Mouse (Mus musculus): ENCODE data around the gene Rab43. TPM values are rescaled to one million over a fixed set of nuclear protein-coding genes. Genes with fewer than 3 reads are reported as not detected.

Rab43 gene
- polyA plus RNA-seq, 1 experiment: 58.4 TPM

DNA sequence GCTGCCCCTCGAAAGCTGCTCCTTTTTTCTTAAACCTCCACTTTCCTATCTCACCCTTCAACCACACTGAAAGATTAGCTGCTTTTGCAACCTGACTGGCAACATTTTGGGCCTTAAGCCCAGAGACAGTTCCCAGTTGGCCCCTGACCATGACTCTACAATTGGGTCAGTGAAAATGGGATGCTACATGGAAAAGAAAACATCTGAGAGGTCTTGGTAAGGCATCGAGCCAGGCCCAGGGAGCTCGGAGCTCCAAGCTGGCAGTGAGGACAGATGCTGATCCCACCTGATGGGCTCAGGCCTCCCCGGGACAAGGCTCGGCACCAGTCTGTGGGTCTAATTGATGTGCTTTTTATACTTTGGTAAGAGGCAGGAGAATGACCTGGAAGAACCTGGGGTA lies 20.1 kb downstream of the Rab43 start:
- Histone ChIP-seq H3K27me3 (ENCODE audit: control insufficient read depth, insufficient read depth, low read length) (no peaks in the 10 kb centered on the region), H3K4me3 (ENCODE audit: low read depth, low read length) (no peak overlapping the region), H3K36me3 (ENCODE audit: control insufficient read depth, insufficient read depth, low read length) (peaks cover 32% of the 10 kb centered on the region), H3K4me1 (ENCODE audit: control insufficient read depth, insufficient read depth, insufficient read length, low read length) (peaks cover 41% of the 10 kb centered on the region), H3K27ac (ENCODE audit: insufficient read depth, low read depth, low read length) (no peak overlapping the region)
- WGBS: 89% methylated on average over 5 of the region's 5 CpGs
- TF ChIP-seq POLR2A (IDR thresholded peaks at IDR 0.05; ENCODE audit: low read depth, low read length) (no peak), CTCF (IDR thresholded peaks at IDR 0.05; ENCODE audit: extremely low read depth, insufficient read length, insufficient replicate concordance, low read depth, low read length) (no peak)

DNA sequence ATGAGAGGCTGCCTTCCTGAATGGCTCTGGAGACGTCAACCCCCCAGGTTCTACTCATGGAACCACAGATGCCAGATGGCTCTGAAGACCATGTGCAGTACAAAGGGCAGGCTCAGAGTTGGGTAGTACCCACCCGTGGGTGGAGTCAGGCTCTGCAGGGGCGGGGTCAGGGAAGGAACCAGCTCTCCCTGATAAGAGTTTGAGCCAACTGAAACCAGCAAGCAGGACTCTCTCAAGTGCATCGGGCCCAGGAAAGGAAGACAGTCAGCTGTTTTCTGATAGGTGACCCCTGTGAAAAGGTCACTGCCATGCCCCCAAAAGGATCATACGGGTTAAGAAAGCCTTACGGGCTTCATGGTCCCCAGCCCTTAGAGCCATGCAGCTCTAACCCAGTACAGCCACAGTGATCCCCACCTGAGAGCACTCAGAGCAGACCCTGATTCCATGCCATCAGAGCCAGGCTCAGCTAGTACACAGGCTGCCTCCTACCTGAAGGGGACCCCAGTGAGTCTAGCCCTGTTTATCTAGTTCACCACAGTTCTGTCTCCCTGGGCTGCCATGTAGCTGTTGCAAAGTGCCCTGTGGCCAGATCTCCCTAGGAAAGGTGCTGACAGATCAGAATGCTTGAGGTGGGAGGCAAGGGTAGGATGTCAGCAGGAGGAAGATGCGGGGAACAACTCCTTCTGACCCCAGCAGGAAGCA lies 21.0 kb downstream of the Rab43 start:
- Histone ChIP-seq H3K4me1 (ENCODE audit: control insufficient read depth, insufficient read depth, insufficient read length, low read length) (peaks cover 44% of the 10 kb centered on the region), H3K4me3 (ENCODE audit: low read depth, low read length) (no peak overlapping the region), H3K36me3 (ENCODE audit: control insufficient read depth, insufficient read depth, low read length) (peaks cover 32% of the 10 kb centered on the region), H3K27me3 (ENCODE audit: control insufficient read depth, insufficient read depth, low read length) (no peaks in the 10 kb centered on the region), H3K27ac (ENCODE audit: insufficient read depth, low read depth, low read length) (peak overlapping the region; percentile 75)
- 27% methylated on average over 7 of the region's 7 CpGs for WGBS
- TF ChIP-seq POLR2A (IDR thresholded peaks at IDR 0.05; ENCODE audit: low read depth, low read length): no peak
- no peak for TF ChIP-seq CTCF (IDR thresholded peaks at IDR 0.05; ENCODE audit: extremely low read depth, insufficient read length, insufficient replicate concordance, low read depth, low read length)

- H3K4me3 ChIP-seq (ENCODE audit: low read depth, low read length): no peak overlapping the region
- H3K36me3 ChIP-seq (ENCODE audit: control insufficient read depth, insufficient read depth, low read length): peaks cover 32% of the 10 kb centered on the region
- H3K27me3 ChIP-seq (ENCODE audit: control insufficient read depth, insufficient read depth, low read length): no peaks in the 10 kb centered on the region
- 27% methylated on average over 6 of the region's 6 CpGs for WGBS
- H3K4me1 ChIP-seq (ENCODE audit: control insufficient read depth, insufficient read depth, insufficient read length, low read length): peaks cover 49% of the 10 kb centered on the region
- TF ChIP-seq POLR2A (IDR thresholded peaks at IDR 0.05; ENCODE audit: low read depth, low read length) (no peak), CTCF (IDR thresholded peaks at IDR 0.05; ENCODE audit: extremely low read depth, insufficient read length, insufficient replicate concordance, low read depth, low read length) (no peak)
- H3K27ac ChIP-seq (ENCODE audit: insufficient read depth, low read depth, low read length): peak overlapping the region; percentile 70
Measured at GRCm38 (mm10) chr6:87789791-87790190, 22.2 kb downstream of the Rab43 start.

DNA sequence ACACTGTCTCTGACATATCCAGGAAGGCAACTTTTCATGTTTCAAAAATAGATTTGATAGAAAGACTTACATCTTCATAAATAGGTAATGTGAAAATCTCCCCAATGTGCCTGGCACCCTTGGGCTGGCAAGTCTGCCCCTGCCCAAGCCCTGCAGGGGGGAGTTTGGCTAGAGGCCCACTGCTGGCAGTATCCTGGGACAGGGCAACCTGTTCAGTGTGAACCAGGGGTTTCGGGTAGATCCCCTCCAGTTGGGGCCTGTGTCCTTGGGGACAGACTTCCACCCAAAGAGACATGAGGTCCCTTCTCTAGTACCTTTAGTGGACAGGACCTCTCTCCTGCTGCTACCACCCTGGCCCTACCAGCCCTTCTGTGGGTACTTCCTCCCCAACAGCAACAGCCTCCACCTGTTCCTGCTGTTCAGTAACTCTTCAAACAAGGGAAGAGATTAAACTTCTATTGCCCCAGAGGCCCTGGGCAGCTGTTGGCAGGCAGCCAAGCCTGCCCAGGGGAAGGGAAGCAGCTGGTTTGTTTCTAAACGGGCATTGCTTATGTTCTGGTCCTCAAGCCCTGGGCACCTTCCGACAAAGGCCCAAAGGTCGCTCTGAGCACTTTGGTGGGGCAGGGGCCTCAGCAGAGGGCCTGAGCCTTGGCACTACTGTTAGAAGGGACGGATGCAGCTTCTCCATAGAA lies 22.9 kb downstream of the Rab43 start:
- Histone ChIP-seq H3K27ac (ENCODE audit: insufficient read depth, low read depth, low read length) (peak overlapping the region; percentile 70), H3K4me3 (ENCODE audit: low read depth, low read length) (no peak overlapping the region), H3K4me1 (ENCODE audit: control insufficient read depth, insufficient read depth, insufficient read length, low read length) (peaks cover 49% of the 10 kb centered on the region), H3K27me3 (ENCODE audit: control insufficient read depth, insufficient read depth, low read length) (no peaks in the 10 kb centered on the region), H3K36me3 (ENCODE audit: control insufficient read depth, insufficient read depth, low read length) (peaks cover 25% of the 10 kb centered on the region)
- WGBS: 9% methylated on average over 5 of the region's 5 CpGs
- TF ChIP-seq POLR2A (IDR thresholded peaks at IDR 0.05; ENCODE audit: low read depth, low read length): peak; percentile 38; the same call in 1 of the 2 replicates
- no peak for TF ChIP-seq CTCF (IDR thresholded peaks at IDR 0.05; ENCODE audit: extremely low read depth, insufficient read length, insufficient replicate concordance, low read depth, low read length)

DNA sequence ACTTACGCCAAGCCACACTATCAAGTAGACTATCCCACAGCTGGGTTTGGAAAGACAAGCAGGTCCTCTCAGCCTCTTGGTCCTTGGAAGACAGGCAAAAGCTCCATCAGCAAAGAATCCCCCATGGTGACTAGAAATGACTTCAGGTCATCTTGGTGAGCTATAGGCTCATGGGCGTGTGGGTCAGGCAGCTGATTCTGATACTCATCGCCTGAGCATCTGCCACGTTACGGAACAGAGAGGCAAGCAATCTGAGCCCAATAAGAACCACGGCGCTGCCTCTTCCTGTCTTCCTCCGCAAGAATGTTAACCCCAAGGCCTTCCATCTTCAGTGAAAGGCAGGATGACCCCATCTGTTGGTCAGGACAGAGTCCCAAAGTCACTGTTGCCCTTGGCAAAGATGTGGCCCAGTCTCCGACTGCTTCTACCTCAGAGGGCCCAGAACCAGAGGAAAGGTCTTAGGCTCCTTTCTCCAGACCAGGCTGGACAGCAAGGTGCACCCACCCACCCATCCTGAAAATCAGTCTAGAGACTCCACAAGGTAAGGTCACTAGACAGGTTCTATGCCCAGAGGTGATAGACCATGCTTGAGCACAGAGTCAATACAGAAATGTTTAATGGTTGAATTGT lies 23.6 kb downstream of the Rab43 start:
- Histone ChIP-seq H3K4me1 (ENCODE audit: control insufficient read depth, insufficient read depth, insufficient read length, low read length) (peaks cover 49% of the 10 kb centered on the region), H3K27ac (ENCODE audit: insufficient read depth, low read depth, low read length) (peak overlapping the region; percentile 70; the same call in 1 of the 2 replicates), H3K36me3 (ENCODE audit: control insufficient read depth, insufficient read depth, low read length) (peaks cover 22% of the 10 kb centered on the region), H3K27me3 (ENCODE audit: control insufficient read depth, insufficient read depth, low read length) (no peaks in the 10 kb centered on the region), H3K4me3 (ENCODE audit: low read depth, low read length) (no peak overlapping the region)
- 85% methylated on average over 9 of the region's 9 CpGs for WGBS
- TF ChIP-seq POLR2A (IDR thresholded peaks at IDR 0.05; ENCODE audit: low read depth, low read length): no peak
- TF ChIP-seq CTCF (IDR thresholded peaks at IDR 0.05; ENCODE audit: extremely low read depth, insufficient read length, insufficient replicate concordance, low read depth, low read length): no peak

DNA sequence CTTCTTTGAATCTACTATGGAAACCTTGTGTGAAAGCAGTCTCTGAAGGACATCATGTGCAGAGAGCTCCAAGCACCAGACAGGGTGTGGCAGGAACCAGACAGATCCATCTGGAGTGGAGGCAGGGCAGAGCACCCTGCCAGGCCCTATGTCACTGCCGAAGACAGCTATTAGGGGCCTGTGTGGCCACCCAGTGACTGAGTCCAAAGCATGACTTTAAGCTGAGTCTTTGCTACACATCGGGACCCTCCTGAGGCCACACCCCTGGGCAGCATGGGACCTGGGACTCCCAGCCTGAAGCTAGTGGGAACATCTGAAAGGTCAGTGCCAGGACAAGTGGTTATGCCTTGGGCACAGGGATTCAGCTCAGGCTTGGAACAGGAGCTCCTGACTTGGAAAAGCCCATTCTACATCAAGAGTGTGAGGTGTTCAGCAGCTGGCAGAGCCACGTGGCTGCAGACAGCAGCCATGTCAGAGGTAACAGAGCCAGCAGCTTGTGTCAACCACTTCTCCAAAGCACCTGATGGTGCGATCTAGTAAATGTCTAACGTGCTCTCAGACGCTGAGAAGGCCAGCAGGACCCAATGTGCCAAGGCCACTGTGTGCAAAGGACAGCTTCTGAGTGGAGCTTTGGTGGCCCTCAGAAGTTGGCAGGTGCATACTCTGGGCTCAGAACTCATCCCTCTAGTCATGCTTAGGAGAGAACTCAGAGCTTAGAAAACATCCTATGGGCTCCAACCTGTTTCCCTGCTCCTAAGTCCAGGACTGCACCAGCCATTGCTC lies 24.7 kb downstream of the Rab43 start:
- Histone ChIP-seq H3K4me1 (ENCODE audit: control insufficient read depth, insufficient read depth, insufficient read length, low read length) (peaks cover 49% of the 10 kb centered on the region), H3K4me3 (ENCODE audit: low read depth, low read length) (no peak overlapping the region), H3K36me3 (ENCODE audit: control insufficient read depth, insufficient read depth, low read length) (peaks cover 12% of the 10 kb centered on the region), H3K27ac (ENCODE audit: insufficient read depth, low read depth, low read length) (0 out of 2 replicates have a peak overlapping the region, but pooled peaks have one; percentile 14), H3K27me3 (ENCODE audit: control insufficient read depth, insufficient read depth, low read length) (no peaks in the 10 kb centered on the region)
- 37% methylated on average over 6 of the region's 6 CpGs for WGBS
- TF ChIP-seq POLR2A (IDR thresholded peaks at IDR 0.05; ENCODE audit: low read depth, low read length) (no peak), CTCF (IDR thresholded peaks at IDR 0.05; ENCODE audit: extremely low read depth, insufficient read length, insufficient replicate concordance, low read depth, low read length) (no peak)

Data from small intestine, adult 2 months (tissue).